Mouse (Mus musculus) intestine, embryonic 14.5 days (tissue): ENCODE measurements around the gene Degs2. TPM values are rescaled to one million over a fixed set of nuclear protein-coding genes. Genes with fewer than 3 reads are reported as not detected.

ENCODE experiments used
- ATAC-seq: fragments of 200-750 bp; cut with Nextera tagmentation; replicated peaks from 2 replicates; pipeline ENCODE4 v1.8.0; 2017; ENCODE audit warnings: low read depth, moderate number of reproducible peaks, moderate TSS enrichment, moderate library complexity; ENCODE audit not compliant: low FRiP score, low TSS enrichment
- DNase-seq: peaks from one replicate; pipeline ENCODE4 v3.0.0-alpha.2; 2018; ENCODE audit warnings: low spot score
- H3K27ac ChIP-seq: fragments of 300-500 bp; sonication (generic); 2 replicates; pipeline ENCODE4 v1.5.1; 2014; ENCODE audit warnings: low read depth, mild to moderate bottlenecking, control low read depth
- H3K27me3 ChIP-seq: fragments of 300-500 bp; sonication (generic); replicated peaks from 2 replicates; pipeline ENCODE4 v1.6.1; 2014; ENCODE audit warnings: low read length, control low read depth; ENCODE audit not compliant: control insufficient read depth, insufficient read depth
- H3K36me3 ChIP-seq: fragments of 300-500 bp; sonication (generic); 2 replicates; pipeline ENCODE4 v1.6.1; 2014; ENCODE audit warnings: low read length, control low read depth; ENCODE audit not compliant: control insufficient read depth, insufficient read depth
- H3K4me1 ChIP-seq: fragments of 300-500 bp; sonication (generic); replicated peaks from 2 replicates; pipeline ENCODE4 v1.6.1; 2014; ENCODE audit warnings: low read length, control low read depth, mixed read lengths; ENCODE audit not compliant: control insufficient read depth, insufficient read depth
- H3K4me2 ChIP-seq: fragments of 300-500 bp; sonication (generic); 2 replicates; pipeline ENCODE4 v1.6.1; 2014; ENCODE audit warnings: low read length
- H3K4me3 ChIP-seq: fragments of 300-500 bp; sonication (generic); 2 replicates; pipeline ENCODE4 v1.5.1; 2014; ENCODE audit warnings: low read depth, low read length, control low read depth, mixed read lengths
- H3K9ac ChIP-seq: fragments of 300-500 bp; sonication (generic); 2 replicates; pipeline ENCODE4 v1.6.1; 2014; ENCODE audit warnings: mild to moderate bottlenecking, low read length
- H3K9me3 ChIP-seq: fragments of 300-500 bp; sonication (generic); 2 replicates; pipeline ENCODE4 v1.6.1; 2016; ENCODE audit warnings: low read length, control low read depth; ENCODE audit not compliant: control insufficient read depth
- WGBS: fragments of 180-500 bp; shearing (Covaris S2); extraction: QIAGEN DNeasy Blood & Tissue Kit; methylation state at CpG from one replicate; pipeline ENCODE4 v1.1.7; 2014; 5-methylcytosine and 5-hydroxymethylcytosine counted together
- polyA plus RNA-seq: library from polyadenylated mRNA; unstranded; fragments of >200 nt; fragmentation: Nextera tagmentation; extraction: Ambion mirVana; gene quantifications from 2 replicates; pipeline ENCODE4 v1.2.1, GENCODE M21; 2014

The Degs2 gene
- polyA plus RNA-seq, 1 experiment from 2014 or later: 51.6 TPM

DNA sequence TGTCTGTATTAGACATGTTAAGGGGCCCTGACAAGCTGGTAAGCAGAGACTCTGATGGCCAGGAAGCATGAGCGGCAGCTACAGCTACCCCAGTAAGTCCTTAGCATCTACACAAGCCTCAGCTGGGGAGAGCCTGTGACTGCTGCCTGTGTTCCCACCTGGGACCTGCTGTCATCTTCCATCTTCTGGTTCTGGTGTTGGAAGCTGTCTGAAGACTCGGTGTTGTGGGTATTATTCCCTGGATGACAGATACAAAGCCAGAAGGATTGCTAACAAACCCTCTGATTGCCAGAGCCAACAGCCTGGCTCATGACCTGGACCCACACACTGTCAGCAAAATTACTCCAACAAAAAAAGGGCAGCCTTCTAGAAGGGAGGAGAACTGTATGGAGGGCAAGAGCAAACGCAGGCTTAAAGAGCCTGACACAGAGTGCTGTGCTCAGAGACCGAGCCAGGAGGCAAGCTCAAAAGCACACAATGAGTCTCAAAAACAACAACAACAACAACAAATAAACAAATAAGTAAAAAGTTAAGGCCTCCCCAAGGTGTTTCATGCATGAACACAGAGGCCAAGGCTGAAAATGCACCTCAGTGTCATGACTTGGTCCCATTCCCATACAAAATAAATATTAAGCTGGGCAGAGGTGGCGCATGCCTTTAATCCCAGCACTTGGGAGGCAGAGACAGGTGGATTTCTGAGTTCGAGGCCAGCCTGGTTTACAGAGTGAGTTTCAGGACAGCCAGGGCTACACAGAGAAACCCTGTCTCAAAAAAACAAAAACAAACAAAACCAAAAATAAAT lies 8.1 kb upstream of the Degs2 start:
- ATAC-seq: no peak
- H3K36me3 ChIP-seq: no peaks in the 10 kb centered on the region
- no peaks in the 10 kb centered on the region for H3K4me1 ChIP-seq
- no peak overlapping the region for H3K9ac ChIP-seq
- no peak for DNase-seq
- H3K27ac ChIP-seq: no peak overlapping the region
- H3K4me2 ChIP-seq: 0 out of 2 replicates have a peak overlapping the region, but pooled peaks have one; percentile 25
- no peaks in the 10 kb centered on the region for H3K27me3 ChIP-seq
- WGBS: 73% methylated on average over 6 of the region's 6 CpGs
- H3K4me3 ChIP-seq: no peak overlapping the region
- no peaks in the 10 kb centered on the region for H3K9me3 ChIP-seq

DNA sequence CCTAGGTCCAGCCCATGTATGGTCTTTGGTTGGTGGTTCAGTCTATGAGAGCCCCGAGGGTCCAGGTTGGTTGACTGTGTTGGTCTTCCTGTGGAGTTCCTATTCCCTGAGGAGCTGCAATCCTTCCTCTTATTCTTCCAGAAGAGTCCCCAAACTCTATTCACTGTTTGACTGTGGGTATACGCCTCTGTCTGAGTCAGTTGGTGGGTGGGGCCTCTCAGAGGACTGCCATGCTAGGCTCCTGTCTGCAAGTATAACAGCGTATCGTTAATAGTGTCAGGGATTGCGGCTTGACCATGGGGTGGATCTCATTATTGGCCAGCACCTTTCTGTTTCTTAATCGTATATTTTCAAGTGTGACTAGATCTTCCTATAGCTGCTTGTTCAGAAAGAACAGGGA lies 7.3 kb upstream of the Degs2 start:
- H3K27me3 ChIP-seq: no peaks in the 10 kb centered on the region
- H3K4me2 ChIP-seq: no peak overlapping the region
- no peak overlapping the region for H3K27ac ChIP-seq
- ATAC-seq (no peak), DNase-seq (peak; percentile 44)
- 76% methylated on average over 6 of the region's 6 CpGs for WGBS
- no peak overlapping the region for H3K4me3 ChIP-seq
- H3K9ac ChIP-seq: no peak overlapping the region
- no peaks in the 10 kb centered on the region for H3K9me3 ChIP-seq
- no peaks in the 10 kb centered on the region for H3K36me3 ChIP-seq
- no peaks in the 10 kb centered on the region for H3K4me1 ChIP-seq

DNA sequence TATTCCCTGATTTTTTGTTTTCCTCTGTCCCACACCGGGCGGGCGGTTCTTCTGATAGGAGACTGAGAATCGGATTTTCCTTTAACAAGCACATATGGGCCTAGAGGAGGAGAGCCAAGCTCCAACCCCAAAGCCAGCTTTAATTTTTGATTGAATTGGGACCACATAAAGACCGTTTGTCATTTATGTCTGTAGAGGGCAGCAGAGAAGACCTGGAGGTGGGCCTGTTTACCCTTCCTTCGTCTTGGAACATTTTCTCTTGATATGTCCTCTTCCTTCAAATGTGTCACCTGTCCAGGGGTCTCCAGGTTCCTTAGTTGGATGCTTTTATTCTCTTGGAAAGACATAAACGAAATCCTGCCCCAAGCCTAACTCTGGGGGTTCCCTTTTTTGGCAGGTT lies 4.0 kb upstream of the Degs2 start:
- Histone ChIP-seq H3K4me3 (no peak overlapping the region), H3K4me2 (no peak overlapping the region), H3K4me1 (peaks cover 5% of the 10 kb centered on the region; the same call in 1 of the 2 replicates), H3K9me3 (no peaks in the 10 kb centered on the region), H3K36me3 (no peaks in the 10 kb centered on the region), H3K9ac (no peak overlapping the region), H3K27ac (no peak overlapping the region), H3K27me3 (peaks cover 29% of the 10 kb centered on the region)
- WGBS: 51% methylated on average over 7 of the region's 7 CpGs
- DNase-seq (no peak), ATAC-seq (no peak)

DNA sequence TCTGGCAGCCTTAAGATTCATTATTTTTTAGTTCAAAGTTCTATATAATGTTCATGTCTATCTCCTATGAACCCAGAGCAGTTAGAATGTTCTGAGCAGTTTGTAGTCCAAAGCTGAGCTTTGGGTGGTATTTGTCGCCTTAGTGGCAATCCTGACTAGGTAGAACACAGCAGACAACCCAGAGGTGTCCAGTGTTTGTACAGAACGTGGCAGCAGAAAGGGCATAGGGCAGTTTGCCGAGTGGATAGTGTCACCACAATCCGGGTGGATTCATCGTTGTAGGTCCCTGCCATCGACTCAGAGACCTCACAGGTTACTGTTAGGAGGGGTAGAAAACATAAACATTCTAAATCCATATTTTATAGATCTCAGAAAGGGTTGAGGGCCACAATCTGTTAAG lies 3.4 kb upstream of the Degs2 start:
- Histone ChIP-seq H3K27me3 (peaks cover 36% of the 10 kb centered on the region), H3K4me2 (no peak overlapping the region), H3K27ac (no peak overlapping the region), H3K4me3 (no peak overlapping the region), H3K9me3 (no peaks in the 10 kb centered on the region), H3K9ac (no peak overlapping the region), H3K36me3 (no peaks in the 10 kb centered on the region), H3K4me1 (peaks cover 5% of the 10 kb centered on the region; the same call in 1 of the 2 replicates)
- DNase-seq (no peak), ATAC-seq (no peak)
- 83% methylated on average over 6 of the region's 6 CpGs for WGBS

DNA sequence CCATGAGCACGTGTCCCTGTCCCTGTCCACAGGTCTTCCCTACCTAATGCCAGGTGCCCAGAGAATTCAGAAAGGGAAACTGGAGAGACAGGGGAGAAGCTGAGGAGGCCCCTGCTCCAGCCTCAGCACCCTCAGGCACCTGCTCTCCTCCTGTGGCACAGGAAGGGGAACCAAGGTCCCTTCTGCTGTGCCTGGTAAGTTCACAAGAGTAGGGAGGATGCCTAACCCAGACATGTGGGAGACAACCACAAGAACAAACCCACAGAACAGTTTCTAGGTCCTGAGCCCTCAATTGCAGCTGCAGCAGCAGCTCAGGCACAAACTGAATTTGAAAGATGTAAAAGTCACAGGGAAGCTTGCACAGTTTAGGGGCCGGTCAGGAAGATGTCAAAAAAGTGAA lies 894 bp downstream of the Degs2 start:
- no peak overlapping the region for H3K27ac ChIP-seq
- H3K4me3 ChIP-seq: peak overlapping the region; percentile 31; the same call in 1 of the 2 replicates
- H3K36me3 ChIP-seq: no peaks in the 10 kb centered on the region

DNA sequence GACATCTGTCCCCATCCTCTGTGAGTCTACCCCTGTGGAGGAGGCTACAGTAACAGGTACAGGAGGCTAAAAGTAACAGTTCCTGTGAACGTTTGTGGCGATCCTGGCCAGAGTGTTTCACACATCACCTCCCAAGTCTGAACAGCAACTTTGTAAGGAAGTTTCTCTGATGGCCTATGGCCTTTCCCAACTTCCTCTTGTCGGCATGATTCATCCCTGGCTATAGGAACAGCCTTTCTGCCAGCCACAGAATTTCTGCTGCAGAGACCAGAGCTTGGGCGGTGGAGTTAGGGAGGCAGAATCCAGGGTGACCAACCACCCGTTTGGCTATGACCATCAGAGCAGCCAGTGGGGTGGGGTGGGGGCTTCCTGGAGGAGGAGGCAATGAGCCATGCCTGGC lies 2.1 kb downstream of the Degs2 start:
- Histone ChIP-seq H3K27ac (0 out of 2 replicates have a peak overlapping the region, but pooled peaks have one; percentile 43), H3K4me3 (no peak overlapping the region)
- 68% methylated on average over 5 of the region's 5 CpGs for WGBS

More for the DNA sequence above, 894 bp downstream of the Degs2 start:
- peaks cover 5% of the 10 kb centered on the region; the same call in 1 of the 2 replicates for H3K4me1 ChIP-seq
- DNase-seq (peak; percentile 50), ATAC-seq (no peak)
- peak overlapping the region; percentile 47 for H3K4me2 ChIP-seq
- WGBS: 60% methylated on average over 2 of the region's 2 CpGs
- no peaks in the 10 kb centered on the region for H3K9me3 ChIP-seq
- peaks cover 37% of the 10 kb centered on the region for H3K27me3 ChIP-seq
- no peak overlapping the region for H3K9ac ChIP-seq

DNA sequence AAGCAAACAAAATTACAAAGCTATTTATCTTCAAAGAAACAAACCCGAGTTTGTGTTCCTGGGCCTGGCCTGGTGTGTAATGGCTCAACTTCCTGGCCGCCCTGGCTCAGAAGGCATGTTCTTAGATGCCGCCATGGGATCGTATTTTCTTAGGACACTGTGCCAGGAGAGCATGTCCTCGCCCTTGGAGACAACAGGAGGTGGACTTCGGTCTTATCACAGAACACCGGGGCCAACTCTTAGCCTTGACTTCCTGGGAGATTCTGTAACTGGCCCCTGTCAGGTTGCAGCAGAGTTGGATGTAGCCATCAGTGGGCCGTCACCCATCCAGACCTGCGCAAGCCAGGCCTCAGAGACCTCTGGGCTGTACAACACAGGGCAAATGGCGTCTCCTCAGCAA lies 2.5 kb downstream of the Degs2 start:
- WGBS: 71% methylated on average over 10 of the region's 10 CpGs
- H3K4me1 ChIP-seq: peaks cover 5% of the 10 kb centered on the region; the same call in 1 of the 2 replicates
- no peak overlapping the region for H3K9ac ChIP-seq
- ATAC-seq (no peak), DNase-seq (no peak)
- H3K27ac ChIP-seq: peak overlapping the region; percentile 43; the same call in 1 of the 2 replicates
- H3K4me2 ChIP-seq: no peak overlapping the region
- no peak overlapping the region for H3K4me3 ChIP-seq
- H3K27me3 ChIP-seq: peaks cover 37% of the 10 kb centered on the region
- H3K9me3 ChIP-seq: no peaks in the 10 kb centered on the region
- H3K36me3 ChIP-seq: no peaks in the 10 kb centered on the region

More for the DNA sequence above, 2.1 kb downstream of the Degs2 start:
- peaks cover 5% of the 10 kb centered on the region; the same call in 1 of the 2 replicates for H3K4me1 ChIP-seq
- H3K27me3 ChIP-seq: peaks cover 37% of the 10 kb centered on the region
- H3K9me3 ChIP-seq: no peaks in the 10 kb centered on the region
- ATAC-seq: no peak
- no peaks in the 10 kb centered on the region for H3K36me3 ChIP-seq
- no peak overlapping the region for H3K4me2 ChIP-seq
- no peak overlapping the region for H3K9ac ChIP-seq
- no peak for DNase-seq

DNA sequence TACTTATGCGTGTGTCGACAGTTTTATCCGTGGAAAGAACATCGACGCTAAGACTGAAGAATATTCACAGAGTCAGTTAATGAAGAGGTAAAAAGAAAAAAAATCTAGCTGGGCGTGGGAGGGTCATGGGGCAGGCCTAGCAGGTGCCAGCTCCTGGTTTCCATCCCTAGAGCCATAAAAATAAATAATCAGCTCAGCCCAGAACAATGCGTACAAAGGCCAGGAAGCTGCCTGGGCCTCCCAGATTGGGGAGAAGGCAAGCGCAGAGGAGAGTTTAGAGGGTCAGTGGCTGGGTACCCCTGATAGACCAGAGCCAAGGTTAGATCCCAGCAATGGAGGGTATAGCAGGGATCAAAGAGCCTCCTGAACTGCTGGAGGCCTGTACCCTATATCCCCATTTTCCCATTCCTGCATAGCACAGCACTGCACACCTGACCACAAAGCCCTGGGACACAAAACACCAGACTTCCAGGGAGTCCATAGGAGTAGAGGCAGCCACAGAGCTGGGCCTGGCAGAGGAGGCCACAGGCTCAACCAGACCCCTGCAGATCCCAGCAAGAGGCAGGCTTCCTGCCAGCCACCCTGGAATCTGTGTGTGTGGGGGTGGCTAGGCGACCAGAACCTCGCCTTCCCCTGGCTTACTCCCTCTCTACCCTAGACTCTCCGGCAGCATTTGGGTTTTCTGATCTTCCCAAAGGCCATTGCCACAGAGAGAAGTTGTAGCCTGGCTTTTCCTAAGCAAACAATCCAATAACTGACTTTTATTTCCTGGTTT lies 3.2 kb downstream of the Degs2 start:
- Histone ChIP-seq H3K4me2 (no peak overlapping the region), H3K4me1 (peaks cover 5% of the 10 kb centered on the region; the same call in 1 of the 2 replicates), H3K27ac (peak overlapping the region; percentile 76), H3K36me3 (no peaks in the 10 kb centered on the region), H3K27me3 (peaks cover 34% of the 10 kb centered on the region), H3K9me3 (no peaks in the 10 kb centered on the region), H3K4me3 (no peak overlapping the region), H3K9ac (no peak overlapping the region)
- no peak for DNase-seq
- peak; percentile 25; the same call in 1 of the 2 replicates for ATAC-seq
- 56% methylated on average over 11 of the region's 11 CpGs for WGBS
